Mouse (Mus musculus) thymus, postnatal 0 days (tissue): Measurements from ENCODE around the gene Syngr2. TPM values are rescaled to one million over a fixed set of nuclear protein-coding genes. Genes with fewer than 3 reads are reported as not detected.

Experiments used
- DNase-seq: peaks from one replicate; pipeline ENCODE4 v3.0.0-alpha.2; 2015; ENCODE audit warnings: low spot score
- polyA plus RNA-seq: library from polyadenylated mRNA; unstranded; fragments of >200 nt; fragmentation: Nextera tagmentation; extraction: Ambion mirVana; gene quantifications from 2 replicates; pipeline ENCODE4 v1.2.1, GENCODE M21; 2015

Gene Syngr2
- polyA plus RNA-seq, 1 experiment from 2014 or later, result 100.0 TPM

- DNase-seq, result no peak
Measured at GRCm38 (mm10) chr11:117863174-117863856, 53.8 kb downstream of the Syngr2 start.

Other genes with a start within 250 kb of the Syngr2 start
- gene Tnrc6c, start 155.4 kb upstream of the Syngr2 start, polyA plus RNA-seq, result 13.2 and 18.7 TPM in 2 replicates
- 37.5 and 41.1 TPM in 2 replicates for gene Tmc8, start 27.6 kb upstream of the Syngr2 start, polyA plus RNA-seq
- gene Tmc6, start 27.5 kb upstream of the Syngr2 start, polyA plus RNA-seq, result 46.7 and 58.9 TPM in 2 replicates
- gene 6030468B19Rik, start 12.0 kb upstream of the Syngr2 start, polyA plus RNA-seq, result 0.21 and 0.55 TPM in 2 replicates
- gene Gm20708, start within 50 bp of the Syngr2 start, polyA plus RNA-seq, result 0.13 and 0.48 TPM in 2 replicates
- 6.5 and 6.9 TPM in 2 replicates for gene Afmid, start 16.3 kb downstream of the Syngr2 start, polyA plus RNA-seq
- 119 and 133 TPM in 2 replicates for gene Tk1, start 16.4 kb downstream of the Syngr2 start, polyA plus RNA-seq
- 457 and 480 TPM in 2 replicates for gene Birc5, start 39.6 kb downstream of the Syngr2 start, polyA plus RNA-seq
- gene Tmem235, start 51.1 kb downstream of the Syngr2 start, polyA plus RNA-seq, result not detected in 2 replicates
- 9.0 and 9.4 TPM in 2 replicates for gene Tha1, start 63.8 kb downstream of the Syngr2 start, polyA plus RNA-seq
- 25.8 and 26.7 TPM in 2 replicates for gene Socs3, start 160.4 kb downstream of the Syngr2 start, polyA plus RNA-seq
- 54.8 and 55.6 TPM in 2 replicates for gene Pgs1, start 176.6 kb downstream of the Syngr2 start, polyA plus RNA-seq